Mouse (Mus musculus) kidney, postnatal 0 days (tissue): Measurements from ENCODE around the gene Tac4. TPM values are rescaled to one million over a fixed set of nuclear protein-coding genes. Genes with fewer than 3 reads are reported as not detected.

Experiments
- ATAC-seq: fragments of 200-750 bp; cut with Nextera tagmentation; replicated peaks from 2 replicates; pipeline ENCODE4 v1.8.0; 2017; ENCODE audit warnings: low read depth, moderate number of reproducible peaks, moderate TSS enrichment, moderate library complexity; ENCODE audit not compliant: low FRiP score
- DNase-seq: peaks from one replicate; pipeline ENCODE4 v3.0.0-alpha.2; 2016; ENCODE audit warnings: low spot score
- H3K27ac ChIP-seq: fragments of 300-500 bp; sonication (generic); 2 replicates; pipeline ENCODE4 v1.5.1; 2014; ENCODE audit warnings: mild to moderate bottlenecking
- H3K27me3 ChIP-seq: fragments of 300-500 bp; sonication (generic); 2 replicates; pipeline ENCODE4 v1.6.1; 2014; ENCODE audit warnings: low read length, mixed read lengths; ENCODE audit not compliant: insufficient read depth
- H3K36me3 ChIP-seq: fragments of 300-500 bp; sonication (generic); 2 replicates; pipeline ENCODE4 v1.6.1; 2014; ENCODE audit warnings: low read length, mixed read lengths; ENCODE audit not compliant: insufficient read depth
- H3K4me1 ChIP-seq: fragments of 300-500 bp; sonication (generic); replicated peaks from 2 replicates; pipeline ENCODE4 v1.6.1; 2014; ENCODE audit warnings: antibody characterized with exemption, low read length, mixed read lengths; ENCODE audit not compliant: insufficient read depth
- H3K4me2 ChIP-seq: fragments of 300-500 bp; sonication (generic); 2 replicates; pipeline ENCODE4 v1.6.1; 2014; ENCODE audit warnings: mild to moderate bottlenecking, low read length, moderate library complexity, mixed read lengths
- H3K4me3 ChIP-seq: fragments of 300-500 bp; sonication (generic); replicated peaks from 2 replicates; pipeline ENCODE4 v1.5.1; 2014; ENCODE audit warnings: low read depth, low read length
- H3K9ac ChIP-seq: fragments of 300-500 bp; sonication (generic); 2 replicates; pipeline ENCODE4 v1.6.1; 2014; ENCODE audit warnings: low read depth, low read length
- H3K9me3 ChIP-seq: fragments of 300-500 bp; sonication (generic); replicated peaks from 2 replicates; pipeline ENCODE4 v1.6.1; 2016; ENCODE audit warnings: low read length, inconsistent platforms, mixed read lengths
- CTCF ChIP-seq: IDR thresholded peaks from 2 replicates; pipeline ENCODE4 v1.5.1; 2016; ENCODE audit warnings: antibody characterized with exemption, low read depth, mild to moderate bottlenecking, moderate library complexity
- WGBS: fragments of 180-500 bp; shearing (Covaris S2); extraction: QIAGEN DNeasy Blood & Tissue Kit; methylation state at CpG from one replicate; pipeline ENCODE4 v1.1.7; 2014; 5-methylcytosine and 5-hydroxymethylcytosine counted together
- polyA plus RNA-seq: library from polyadenylated mRNA; unstranded; fragments of >200 nt; fragmentation: Nextera tagmentation; extraction: Ambion mirVana; gene quantifications from 2 replicates; pipeline ENCODE4 v1.2.1, GENCODE M21; 2015

The Tac4 gene
- polyA plus RNA-seq, 1 experiment from 2014 or later: 0.09 TPM

DNA sequence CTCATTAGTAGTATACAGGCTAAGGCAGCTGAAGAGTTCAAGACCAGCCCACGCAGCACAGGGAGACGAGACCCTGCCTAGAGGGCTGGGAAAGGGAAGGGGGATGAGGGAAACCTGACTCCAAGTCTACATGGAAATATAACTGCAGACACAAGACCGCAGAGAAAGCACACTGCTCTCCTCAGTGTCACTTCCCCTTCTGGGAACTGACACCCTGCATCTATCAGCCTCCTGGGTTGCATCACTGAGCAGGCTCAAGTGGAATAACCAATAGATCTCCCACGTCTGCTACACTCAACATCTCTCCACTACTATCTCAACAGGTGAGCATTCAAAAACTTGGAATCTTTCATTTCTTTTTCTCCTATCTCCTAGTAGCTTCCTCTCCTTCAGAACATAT, 30.7 kb downstream of the Tac4 start:
- 80% methylated on average over 4 of the region's 4 CpGs for WGBS
- ATAC-seq (no peak), DNase-seq (no peak)
- Histone ChIP-seq H3K9ac (no peak overlapping the region), H3K4me3 (no peak overlapping the region), H3K27ac (no peak overlapping the region), H3K4me2 (no peak overlapping the region), H3K27me3 (no peaks in the 10 kb centered on the region), H3K9me3 (no peaks in the 10 kb centered on the region), H3K4me1 (no peaks in the 10 kb centered on the region), H3K36me3 (peaks cover 62% of the 10 kb centered on the region)
- TF ChIP-seq CTCF: no peak

DNA sequence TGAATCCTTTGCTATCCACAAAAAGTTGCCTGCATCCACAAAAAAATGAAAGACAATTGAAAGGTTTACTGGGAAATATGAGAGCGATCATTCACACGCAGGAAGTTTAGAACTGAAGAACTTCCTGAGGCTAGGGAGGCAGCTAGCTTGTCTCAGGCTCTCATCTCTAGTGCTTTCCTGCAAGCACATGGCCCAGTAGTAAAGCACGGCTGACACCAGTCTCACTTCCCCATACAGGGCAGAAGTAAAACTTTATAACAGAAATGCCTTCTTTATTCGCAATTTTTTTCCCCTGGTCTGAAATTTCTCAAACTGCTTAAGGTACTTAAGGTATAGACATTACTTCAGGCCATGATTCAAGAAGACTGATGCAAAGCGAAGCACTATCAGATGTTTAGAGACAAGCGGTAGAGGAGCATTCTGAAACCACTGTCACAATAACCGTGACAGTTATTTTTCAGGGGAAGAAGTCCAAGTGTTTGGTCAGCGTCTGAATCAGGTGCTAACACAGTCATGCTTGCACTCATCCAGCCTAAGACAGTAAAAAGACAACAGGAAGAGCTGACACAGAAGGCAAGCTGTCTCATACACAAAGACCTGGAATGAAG, 31.8 kb downstream of the Tac4 start:
- Histone ChIP-seq H3K9me3 (no peaks in the 10 kb centered on the region), H3K36me3 (peaks cover 61% of the 10 kb centered on the region), H3K4me2 (no peak overlapping the region), H3K4me3 (no peak overlapping the region), H3K4me1 (no peaks in the 10 kb centered on the region), H3K27ac (no peak overlapping the region), H3K9ac (no peak overlapping the region), H3K27me3 (no peaks in the 10 kb centered on the region)
- no peak for TF ChIP-seq CTCF
- 73% methylated on average over 8 of the region's 8 CpGs for WGBS
- ATAC-seq: no peak
- DNase-seq: peak; percentile 20

DNA sequence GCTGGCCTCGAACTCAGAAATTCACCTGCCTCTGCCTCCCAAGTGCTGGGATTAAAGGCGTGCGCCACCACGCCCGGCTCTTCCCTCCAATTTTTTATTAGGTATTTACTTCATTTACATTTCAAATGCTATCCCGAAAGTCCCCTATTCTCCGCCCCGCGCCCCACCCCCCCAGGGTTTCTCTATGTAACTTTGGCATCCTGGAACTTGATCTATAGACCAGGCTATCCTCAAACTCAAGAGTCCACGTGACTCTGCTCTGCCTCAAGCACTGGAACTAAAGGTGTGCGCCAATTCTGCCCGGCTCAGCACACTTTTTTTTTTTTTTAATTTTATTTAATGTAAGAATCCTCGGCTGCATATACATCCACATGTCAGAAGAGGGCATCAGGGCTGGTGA, 34.4 kb downstream of the Tac4 start:
- Histone ChIP-seq H3K4me1 (no peaks in the 10 kb centered on the region), H3K4me2 (no peak overlapping the region), H3K27ac (no peak overlapping the region), H3K9ac (no peak overlapping the region), H3K36me3 (peaks cover 52% of the 10 kb centered on the region), H3K9me3 (no peaks in the 10 kb centered on the region), H3K27me3 (no peaks in the 10 kb centered on the region), H3K4me3 (no peak overlapping the region)
- TF ChIP-seq CTCF: no peak
- WGBS: 95% methylated on average over 13 of the region's 13 CpGs
- ATAC-seq (no peak), DNase-seq (no peak)

DNA sequence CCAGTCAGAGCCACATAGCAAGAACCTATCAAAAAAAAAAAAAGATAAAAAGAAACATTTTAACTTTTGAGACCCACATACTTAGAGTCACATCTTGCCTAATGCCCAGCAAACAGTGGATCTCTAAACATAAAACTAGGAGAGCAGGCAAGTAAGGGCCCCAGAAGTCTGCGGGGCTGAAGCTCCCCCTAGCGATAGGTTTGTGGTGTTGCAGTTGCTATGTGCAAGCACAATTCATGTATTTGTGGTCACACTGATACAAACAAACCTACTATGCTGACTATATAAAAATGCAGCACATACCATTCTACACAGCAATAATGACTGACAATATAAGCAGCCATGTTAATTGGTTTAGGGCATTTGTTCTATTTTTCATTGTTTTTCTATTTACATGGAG, 36.8 kb downstream of the Tac4 start:
- TF ChIP-seq CTCF: peak; percentile 86
- no peaks in the 10 kb centered on the region for H3K4me1 ChIP-seq

DNA sequence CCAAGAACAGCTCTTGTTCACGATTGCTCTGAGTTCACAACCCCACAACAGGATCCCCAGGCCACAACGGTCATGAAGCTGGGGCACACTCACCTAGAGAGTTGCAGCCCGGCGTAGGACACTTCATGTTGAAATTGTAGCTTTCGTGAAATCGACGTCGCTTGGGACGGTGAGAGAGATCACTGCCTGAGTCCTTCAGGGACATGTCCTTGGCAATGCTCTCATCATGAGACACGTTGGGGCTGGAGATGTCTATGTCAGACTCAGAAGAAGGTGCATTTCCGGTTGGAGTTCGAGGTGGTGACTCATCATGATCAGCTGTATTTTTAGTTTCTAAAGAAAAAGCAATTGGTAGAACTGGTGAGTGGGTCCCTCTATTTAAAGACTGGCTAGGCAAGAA, 38.6 kb downstream of the Tac4 start:
- DNase-seq: no peak
- Histone ChIP-seq H3K36me3 (peaks cover 39% of the 10 kb centered on the region; the same call in 1 of the 2 replicates), H3K9ac (no peak overlapping the region), H3K9me3 (no peaks in the 10 kb centered on the region), H3K4me3 (no peak overlapping the region), H3K4me2 (no peak overlapping the region), H3K4me1 (no peaks in the 10 kb centered on the region), H3K27ac (no peak overlapping the region), H3K27me3 (no peaks in the 10 kb centered on the region)
- no peak for TF ChIP-seq CTCF
- ATAC-seq: no peak
- 92% methylated on average over 12 of the region's 12 CpGs for WGBS

More for the DNA sequence above, 36.8 kb downstream of the Tac4 start:
- Histone ChIP-seq H3K4me3 (no peak overlapping the region), H3K9ac (no peak overlapping the region), H3K27ac (no peak overlapping the region), H3K36me3 (peaks cover 54% of the 10 kb centered on the region), H3K27me3 (no peaks in the 10 kb centered on the region), H3K4me2 (no peak overlapping the region), H3K9me3 (no peaks in the 10 kb centered on the region)
- DNase-seq (peak; percentile 66), ATAC-seq (no peak)
- 17% methylated on average over 2 of the region's 2 CpGs for WGBS

DNA sequence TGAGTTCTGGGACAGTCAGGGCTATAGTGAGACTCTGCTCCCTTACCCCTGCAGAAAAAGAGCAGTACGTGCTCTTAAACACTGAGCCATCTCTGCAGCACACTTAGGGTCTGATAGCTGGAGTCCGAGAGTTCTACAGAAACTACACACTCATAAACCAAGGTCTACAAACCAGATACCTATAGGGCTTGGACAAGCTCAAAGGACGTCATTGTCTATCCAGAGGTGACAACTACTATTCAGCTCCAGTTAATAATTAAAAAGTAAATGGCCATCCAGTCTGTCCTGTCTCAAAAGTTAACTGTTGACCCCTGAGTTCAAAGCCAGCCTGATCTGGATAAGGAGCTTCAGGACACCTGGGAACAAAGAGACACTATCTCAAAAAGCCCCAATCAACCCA, 40.4 kb downstream of the Tac4 start:
- Histone ChIP-seq H3K9ac (no peak overlapping the region), H3K4me1 (no peaks in the 10 kb centered on the region), H3K4me3 (no peak overlapping the region), H3K4me2 (no peak overlapping the region), H3K9me3 (no peaks in the 10 kb centered on the region), H3K27me3 (no peaks in the 10 kb centered on the region), H3K36me3 (peaks cover 43% of the 10 kb centered on the region), H3K27ac (no peak overlapping the region)
- no peak for TF ChIP-seq CTCF
- 86% methylated on average over 3 of the region's 3 CpGs for WGBS
- no peak for DNase-seq
- ATAC-seq: no peak

DNA sequence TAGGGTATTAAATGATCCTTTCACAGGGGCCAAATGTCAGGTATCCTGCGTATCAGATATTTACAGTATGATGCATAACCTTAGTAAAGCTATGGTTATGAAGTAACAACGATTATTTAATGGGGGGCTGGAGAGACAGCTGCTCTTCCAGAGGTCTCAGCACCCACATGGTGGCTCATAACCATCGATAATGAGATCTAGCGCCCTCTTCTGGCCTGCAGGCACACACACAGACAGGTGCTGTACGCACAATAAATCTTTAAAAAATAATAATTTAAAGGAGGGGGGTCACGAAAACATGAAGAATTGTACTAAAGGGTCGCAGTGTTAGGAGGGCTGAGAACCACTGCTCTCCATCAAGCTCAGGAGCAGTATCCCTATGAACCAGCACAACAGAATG, 44.3 kb downstream of the Tac4 start:
- Histone ChIP-seq H3K36me3 (peaks cover 24% of the 10 kb centered on the region), H3K27ac (no peak overlapping the region), H3K4me3 (no peak overlapping the region), H3K27me3 (no peaks in the 10 kb centered on the region), H3K4me1 (no peaks in the 10 kb centered on the region), H3K9ac (no peak overlapping the region), H3K4me2 (no peak overlapping the region), H3K9me3 (no peaks in the 10 kb centered on the region)
- no peak for DNase-seq
- WGBS: 93% methylated on average over 7 of the region's 7 CpGs
- TF ChIP-seq CTCF: peak; percentile 39; the same call in 1 of the 2 replicates
- no peak for ATAC-seq
